Mouse (Mus musculus) olfactory bulb, adult 2 months (tissue): Measurements from ENCODE around the gene Lama4.

Experiments
- CTCF ChIP-seq: fragments of 200-500 bp; IDR thresholded peaks from 2 replicates; pipeline ENCODE4 v1.5.1; 2012; ENCODE audit warnings: low read depth, mild to moderate bottlenecking, low read length, moderate library complexity; ENCODE audit not compliant: insufficient read depth
- POLR2A ChIP-seq: fragments of 200-500 bp; IDR thresholded peaks from 2 replicates; pipeline ENCODE4 v1.6.1; 2012; ENCODE audit warnings: mild to moderate bottlenecking, low read depth, low read length, moderate library complexity; ENCODE audit not compliant: insufficient read depth

GRCm38 (mm10) chr10:39027058-39027457 is 61.7 kb downstream of the Lama4 start:
- TF ChIP-seq CTCF (no peak), POLR2A (no peak)
